Mouse (Mus musculus) small intestine, adult 2 months (tissue): Measurements from ENCODE around the gene Hist1h4c. TPM values are rescaled to one million over a fixed set of nuclear protein-coding genes. Genes with fewer than 3 reads are reported as not detected.

Experiments used
- H3K27ac ChIP-seq: fragments of 200-500 bp; 2 replicates; pipeline ENCODE4 v1.5.1; 2012; ENCODE audit warnings: low read depth, low read length, control low read depth, inconsistent platforms; ENCODE audit not compliant: insufficient read depth
- H3K27me3 ChIP-seq: fragments of 200-500 bp; 2 replicates; pipeline ENCODE4 v1.6.1; 2012; ENCODE audit warnings: mild to moderate bottlenecking, moderate library complexity, low read length, inconsistent platforms; ENCODE audit not compliant: control insufficient read depth, insufficient read depth
- H3K36me3 ChIP-seq: fragments of 200-500 bp; 2 replicates; pipeline ENCODE4 v1.6.1; 2012; ENCODE audit warnings: mild to moderate bottlenecking, low read length, control low read depth, inconsistent platforms; ENCODE audit not compliant: control insufficient read depth, insufficient read depth
- H3K4me1 ChIP-seq: fragments of 200-500 bp; 2 replicates; pipeline ENCODE4 v1.6.1; 2012; ENCODE audit warnings: low read length, inconsistent platforms, mixed read lengths; ENCODE audit not compliant: control insufficient read depth, insufficient read depth, insufficient read length
- H3K4me3 ChIP-seq: fragments of 200-500 bp; 2 replicates; pipeline ENCODE4 v1.5.1; 2012; ENCODE audit warnings: low read depth, mild to moderate bottlenecking, control low read depth, inconsistent platforms, low read length, moderate library complexity
- CTCF ChIP-seq: fragments of 200-500 bp; IDR thresholded peaks from 2 replicates; pipeline ENCODE4 v1.5.1; 2012; ENCODE audit warnings: low read depth, mild to moderate bottlenecking, control low read depth, inconsistent platforms, low read length, moderate library complexity, mixed read lengths; ENCODE audit not compliant: insufficient replicate concordance, insufficient read length; ENCODE audit errors: extremely low read depth
- POLR2A ChIP-seq: fragments of 200-500 bp; IDR thresholded peaks from 2 replicates; pipeline ENCODE4 v1.6.1; 2012; ENCODE audit warnings: low read depth, mild to moderate bottlenecking, control low read depth, inconsistent platforms, low read length, moderate library complexity
- WGBS: fragments of 180-500 bp; shearing (Covaris S2); methylation state at CpG from one replicate; pipeline ENCODE4 v1.1.7; 2018; 5-methylcytosine and 5-hydroxymethylcytosine counted together
- polyA plus RNA-seq: library from polyadenylated mRNA; depleted of rRNA; stranded (reverse); fragments of >200 nt; gene quantifications from 2 replicates; pipeline ENCODE4 v1.2.3, GENCODE M21; 2012

Gene Hist1h4c
- polyA plus RNA-seq, 1 experiment, result 17.8 TPM

DNA sequence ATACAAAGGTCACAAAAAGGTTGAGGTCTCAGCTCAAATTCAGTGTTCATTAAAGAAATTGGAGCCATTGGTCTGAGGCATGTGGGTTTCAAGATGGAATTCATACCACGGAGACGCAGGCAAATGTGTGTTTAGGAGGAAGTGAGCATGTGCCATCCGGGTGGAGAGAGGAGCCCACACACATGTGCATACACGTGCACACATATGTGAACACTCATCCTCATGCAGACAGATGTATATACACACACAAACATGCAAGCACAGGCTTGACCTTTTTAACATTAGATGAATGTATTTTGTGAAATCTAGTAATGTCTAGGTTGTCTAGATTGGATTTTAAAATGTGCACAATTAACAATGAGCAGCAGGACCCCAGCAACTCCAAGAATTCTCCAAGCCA, 4.0 kb upstream of the Hist1h4c start:
- WGBS, result 82% methylated on average over 4 of the region's 4 CpGs
- peaks cover 2% of the 10 kb centered on the region; the same call in 1 of the 2 replicates for H3K4me1 ChIP-seq
- no peak for TF ChIP-seq POLR2A
- TF ChIP-seq CTCF, result no peak

DNA sequence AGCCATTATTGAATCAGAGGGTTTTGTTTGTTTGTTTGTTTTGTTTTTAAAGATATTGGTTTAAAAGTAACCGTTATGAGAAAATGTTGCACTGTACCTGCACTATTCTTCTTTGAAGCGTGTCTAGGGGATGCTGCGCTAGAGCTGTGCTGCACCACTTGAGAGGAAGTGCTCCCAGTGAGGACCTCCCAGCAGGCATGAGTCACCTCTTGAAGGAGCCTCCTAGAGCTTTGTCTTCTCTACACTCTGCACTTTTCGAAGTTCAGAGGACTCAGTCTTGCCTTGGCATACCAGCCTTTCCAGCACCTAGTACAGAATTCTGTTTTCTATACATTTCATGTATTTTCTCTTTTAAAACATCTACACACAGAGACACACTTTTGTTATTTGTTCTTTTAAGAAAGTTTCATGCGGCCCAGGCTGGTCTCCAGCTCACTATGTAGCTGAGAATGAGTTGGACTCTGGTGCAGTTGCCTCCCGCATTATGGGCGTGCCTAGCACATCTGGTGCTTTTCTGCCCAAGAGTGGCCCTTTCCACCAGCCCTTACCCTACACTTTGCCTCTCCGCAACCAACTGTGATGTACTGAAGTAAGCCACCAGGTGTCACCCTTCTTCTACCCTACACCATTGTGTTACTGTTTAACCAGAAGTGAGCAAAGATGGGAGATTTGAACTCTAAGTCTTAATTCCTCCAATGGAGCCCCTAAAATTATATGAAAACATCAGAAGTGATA, 2.7 kb upstream of the Hist1h4c start:
- Histone ChIP-seq H3K27me3 (no peaks in the 10 kb centered on the region), H3K27ac (no peak overlapping the region), H3K4me3 (no peak overlapping the region), H3K4me1 (peaks cover 5% of the 10 kb centered on the region; the same call in 1 of the 2 replicates), H3K36me3 (no peaks in the 10 kb centered on the region)
- TF ChIP-seq CTCF (peak; percentile 61; the same call in 1 of the 2 replicates), POLR2A (no peak)
- 18% methylated on average over 8 of the region's 8 CpGs for WGBS

More for the DNA sequence above, 4.0 kb upstream of the Hist1h4c start:
- Histone ChIP-seq H3K27me3 (no peaks in the 10 kb centered on the region), H3K36me3 (no peaks in the 10 kb centered on the region), H3K4me3 (no peak overlapping the region), H3K27ac (no peak overlapping the region)

DNA sequence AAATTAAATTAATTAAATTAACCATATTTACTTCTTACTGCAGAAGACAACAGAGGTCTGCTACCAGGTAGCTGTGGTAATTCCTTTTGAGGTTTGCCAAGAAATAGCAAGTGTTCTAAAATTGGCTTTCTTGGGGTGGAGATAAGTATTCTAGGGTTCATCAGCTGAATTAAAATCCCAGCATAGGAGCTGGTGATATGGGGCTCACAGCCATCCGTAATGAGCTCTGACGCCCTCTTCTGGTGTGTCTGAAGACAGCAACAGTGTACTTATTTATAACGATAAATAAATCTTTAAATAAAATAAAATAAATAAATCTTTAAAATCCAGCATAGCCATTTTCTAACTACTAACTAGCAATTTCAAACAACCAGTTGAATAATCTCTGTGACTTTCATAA, 1.5 kb upstream of the Hist1h4c start:
- WGBS, result 64% methylated on average over 3 of the region's 3 CpGs
- Histone ChIP-seq H3K27ac (no peak overlapping the region), H3K36me3 (no peaks in the 10 kb centered on the region; the same call in 1 of the 2 replicates), H3K4me1 (peaks cover 5% of the 10 kb centered on the region; the same call in 1 of the 2 replicates), H3K4me3 (no peak overlapping the region), H3K27me3 (no peaks in the 10 kb centered on the region)
- TF ChIP-seq CTCF, result no peak
- no peak for TF ChIP-seq POLR2A

DNA sequence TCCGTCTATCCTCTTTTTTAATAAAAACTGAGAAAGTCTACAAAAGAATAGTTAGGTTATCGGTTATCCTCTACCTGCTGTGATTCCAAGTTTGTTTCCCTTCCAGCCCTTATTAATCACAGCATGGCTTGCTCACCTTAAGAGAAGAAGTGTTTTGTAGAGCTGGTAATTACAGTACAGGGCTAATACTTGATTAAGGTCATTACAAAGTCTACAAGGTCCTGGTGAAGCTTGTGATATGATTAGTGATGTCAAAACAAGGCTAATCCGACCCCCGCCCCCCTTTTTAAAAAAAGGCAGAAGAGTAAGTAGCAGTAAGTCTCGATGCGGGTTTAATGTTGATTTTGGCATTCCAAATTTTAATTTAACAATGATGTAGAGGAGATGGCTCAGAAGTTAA, 742 bp upstream of the Hist1h4c start:
- Histone ChIP-seq H3K27ac (no peak overlapping the region), H3K4me3 (no peak overlapping the region), H3K4me1 (peaks cover 5% of the 10 kb centered on the region; the same call in 1 of the 2 replicates), H3K36me3 (no peaks in the 10 kb centered on the region; the same call in 1 of the 2 replicates), H3K27me3 (no peaks in the 10 kb centered on the region)
- WGBS, result 58% methylated on average over 6 of the region's 6 CpGs
- no peak for TF ChIP-seq POLR2A
- no peak for TF ChIP-seq CTCF

DNA sequence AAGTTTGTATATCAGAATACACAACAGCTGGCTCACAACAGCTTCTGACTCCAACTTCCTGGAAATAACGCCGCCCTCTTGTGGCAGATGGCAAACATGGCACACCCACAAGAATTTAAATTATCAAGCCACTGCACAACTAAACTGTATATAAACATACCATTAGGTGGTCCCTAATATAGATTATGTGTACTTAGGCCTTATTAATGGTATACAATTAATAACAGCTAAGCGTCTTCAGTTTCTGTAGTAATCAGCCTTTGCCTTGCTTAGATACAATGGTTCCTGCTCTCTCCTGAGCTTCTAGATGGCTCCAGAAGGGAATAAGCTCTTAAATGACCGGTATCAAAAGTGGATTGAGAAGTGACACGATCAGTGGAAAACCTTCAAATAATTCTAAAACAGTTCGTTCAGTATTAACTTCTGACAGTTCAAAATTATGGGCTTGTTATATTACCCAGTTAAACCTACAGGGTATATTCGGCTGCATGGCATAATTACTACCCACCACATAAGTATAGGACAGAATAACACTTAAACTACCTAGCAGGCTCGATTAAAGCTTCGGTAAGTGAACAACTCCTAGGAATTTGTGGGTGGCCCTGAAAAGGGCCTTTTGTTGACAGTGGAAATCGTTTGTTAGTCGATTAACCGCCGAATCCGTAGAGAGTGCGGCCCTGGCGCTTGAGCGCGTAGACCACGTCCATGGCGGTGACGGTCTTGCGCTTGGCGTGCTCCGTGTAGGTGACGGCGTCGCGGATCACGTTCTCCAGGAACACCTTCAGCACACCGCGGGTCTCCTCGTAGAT, 559 bp downstream of the Hist1h4c start:
- Histone ChIP-seq H3K27me3 (no peaks in the 10 kb centered on the region), H3K36me3 (peaks cover 1% of the 10 kb centered on the region; the same call in 1 of the 2 replicates), H3K4me3 (peak overlapping the region; percentile 69), H3K4me1 (peaks cover 6% of the 10 kb centered on the region; the same call in 1 of the 2 replicates), H3K27ac (peak overlapping the region; percentile 82)
- under 1% methylated on average over 32 of the region's 32 CpGs for WGBS
- TF ChIP-seq POLR2A, result no peak
- peak; percentile 59; the same call in 1 of the 2 replicates for TF ChIP-seq CTCF

DNA sequence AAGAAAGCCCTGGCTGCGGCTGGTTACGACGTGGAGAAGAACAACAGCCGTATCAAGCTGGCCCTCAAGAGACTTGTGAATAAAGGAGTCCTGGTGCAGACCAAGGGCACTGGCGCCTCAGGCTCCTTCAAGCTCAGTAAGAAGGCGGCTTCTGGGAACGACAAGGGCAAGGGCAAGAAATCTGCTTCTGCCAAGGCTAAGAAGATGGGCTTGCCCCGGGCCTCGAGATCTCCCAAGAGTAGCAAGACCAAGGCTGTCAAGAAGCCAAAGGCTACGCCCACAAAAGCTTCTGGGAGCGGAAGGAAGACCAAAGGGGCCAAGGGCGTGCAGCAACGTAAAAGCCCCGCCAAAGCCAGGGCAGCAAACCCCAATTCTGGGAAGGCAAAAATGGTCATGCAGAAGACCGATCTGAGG, 2.2 kb downstream of the Hist1h4c start:
- H3K27ac ChIP-seq, result no peak overlapping the region
- WGBS, result 67% methylated on average over 15 of the region's 15 CpGs
- TF ChIP-seq CTCF (no peak), POLR2A (no peak)

DNA sequence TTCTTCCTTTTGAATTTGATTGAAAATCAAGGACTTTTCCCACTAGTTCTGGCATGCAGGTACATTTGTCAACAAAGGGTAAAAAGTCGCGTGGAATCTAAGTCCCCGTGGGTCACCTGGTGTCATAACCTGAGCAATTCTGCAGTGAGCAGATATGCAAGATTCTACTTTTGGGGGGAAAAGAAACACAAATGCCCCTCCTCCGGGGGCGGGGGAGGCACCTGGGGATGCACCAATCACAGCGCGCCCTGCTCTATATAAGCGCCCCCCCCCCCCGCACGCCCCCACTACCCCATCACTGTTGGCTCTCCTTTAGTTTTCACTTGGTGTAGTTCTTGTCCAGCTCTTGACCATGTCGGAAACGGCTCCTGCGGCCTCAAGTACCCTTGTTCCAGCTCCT, 2.7 kb downstream of the Hist1h4c start, which contains the start of gene Hist1h1t:
TSS of gene Hist1h1t (plus strand) at position 301 of the 400 bp plus-strand sequence.
- Histone ChIP-seq H3K4me1 (peaks cover 4% of the 10 kb centered on the region; the same call in 1 of the 2 replicates), H3K27me3 (no peaks in the 10 kb centered on the region), H3K27ac (no peak within 1 kb of the TSS), H3K4me3 (no peak within 1 kb of the TSS), H3K36me3 (peaks cover 8% of the 10 kb centered on the region)
- TF ChIP-seq CTCF (no peak), POLR2A (no peak)
- WGBS, result 73% methylated on average over 13 of the region's 13 CpGs

More for the DNA sequence above, 2.2 kb downstream of the Hist1h4c start:
- Histone ChIP-seq H3K36me3 (peaks cover 6% of the 10 kb centered on the region), H3K27me3 (no peaks in the 10 kb centered on the region), H3K4me1 (peaks cover 4% of the 10 kb centered on the region; the same call in 1 of the 2 replicates), H3K4me3 (no peak overlapping the region)
